Mouse (Mus musculus) heart, adult 18-20 months (tissue): Measurements from ENCODE around the gene Prkab2. TPM values are rescaled to one million over a fixed set of nuclear protein-coding genes. Genes with fewer than 3 reads are reported as not detected.

Source experiments
- DNase-seq, 2 experiments: peaks; one replicate each; pipeline ENCODE4 v3.0.0; 2021 to 2022; ENCODE audit warnings: mixed read lengths in 1 of 2
- total RNA-seq, 2 experiments: library from RNA; stranded (reverse); gene quantifications; 2 replicates each; pipeline ENCODE4 v1.2.3; 2021

The Prkab2 gene
- total RNA-seq, 2 experiments from 2014 or later: 25.5 to 33.5 TPM

- peak in 1 of 2 experiments; percentile 49 for DNase-seq
Measured at GRCm38 (mm10) chr3:97649469-97649868, 8.5 kb upstream of the Prkab2 start.

GRCm38 (mm10) chr3:97651604-97652003 is 6.4 kb upstream of the Prkab2 start:
- DNase-seq: peak; percentile 43 to 55

- no peak for DNase-seq
Measured at GRCm38 (mm10) chr3:97653781-97654180, 4.2 kb upstream of the Prkab2 start.

DNA sequence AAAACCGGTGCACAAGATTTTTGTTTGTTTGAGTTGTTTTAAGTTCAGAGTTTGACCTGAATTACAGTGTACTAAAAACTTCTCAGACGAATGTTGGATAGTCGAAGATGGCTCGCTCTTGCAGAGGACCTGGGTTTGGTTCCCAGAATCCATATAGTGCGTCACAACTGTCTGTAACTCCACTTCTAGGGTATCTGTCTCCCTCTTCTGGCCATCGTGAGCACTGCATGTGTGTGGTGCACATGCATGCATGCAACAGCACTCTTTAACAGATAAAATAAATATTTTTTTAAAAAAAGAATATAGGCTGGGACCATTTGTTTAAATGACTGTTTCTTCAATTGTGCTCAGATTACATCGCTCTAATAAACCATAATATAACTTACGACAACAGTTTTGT is 3.1 kb upstream of the Prkab2 start:
- peak in 1 of 2 experiments; percentile 45 for DNase-seq

GRCm38 (mm10) chr3:97658426-97659193 is 617 bp downstream of the Prkab2 start:
- DNase-seq: no peak

- peak; percentile 33 to 44 for DNase-seq
Measured at GRCm38 (mm10) chr3:97659746-97660145, 1.8 kb downstream of the Prkab2 start.

DNA sequence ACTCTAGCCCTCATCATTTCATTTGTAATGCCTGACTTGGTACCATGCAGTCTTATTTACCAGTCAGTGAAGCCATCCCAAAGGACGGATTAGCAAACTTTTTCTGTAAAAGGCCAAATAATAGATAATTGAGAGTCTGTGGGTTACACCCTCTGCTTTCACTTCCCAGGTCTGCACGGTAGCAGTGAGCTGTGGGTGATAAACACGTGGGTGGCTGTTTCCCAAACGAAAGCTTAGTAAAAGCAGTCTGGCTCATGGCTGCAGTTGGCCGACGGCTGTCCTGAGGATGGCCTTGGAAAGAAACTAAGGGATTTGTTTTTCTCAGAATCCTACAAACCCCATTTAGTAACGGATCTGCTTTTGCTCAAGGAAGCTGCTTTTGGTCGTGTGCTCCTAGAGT is 3.2 kb downstream of the Prkab2 start:
- DNase-seq: peak; percentile 47 to 50

- DNase-seq: no peak
Measured at GRCm38 (mm10) chr3:97665525-97665924, 7.5 kb downstream of the Prkab2 start.

DNA sequence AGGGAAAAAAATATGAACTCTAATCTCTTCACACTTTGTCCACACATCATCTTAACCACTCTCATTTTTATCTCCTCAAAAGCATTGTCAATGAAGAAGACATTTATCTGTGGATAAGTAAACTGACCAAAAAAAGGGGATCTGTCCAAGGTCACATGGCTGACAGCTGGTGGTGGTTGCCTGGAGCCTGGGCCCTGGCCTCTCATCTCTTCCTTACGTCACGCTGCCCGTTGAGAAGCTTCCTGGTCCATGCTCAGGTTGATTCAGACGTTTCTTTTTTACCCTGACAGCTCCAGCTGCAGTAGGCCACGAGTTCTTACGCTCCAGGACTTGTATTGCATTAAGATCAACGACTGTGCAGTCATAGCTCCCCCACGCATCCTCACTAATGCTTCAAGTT is 8.2 kb downstream of the Prkab2 start:
- DNase-seq: no peak

DNA sequence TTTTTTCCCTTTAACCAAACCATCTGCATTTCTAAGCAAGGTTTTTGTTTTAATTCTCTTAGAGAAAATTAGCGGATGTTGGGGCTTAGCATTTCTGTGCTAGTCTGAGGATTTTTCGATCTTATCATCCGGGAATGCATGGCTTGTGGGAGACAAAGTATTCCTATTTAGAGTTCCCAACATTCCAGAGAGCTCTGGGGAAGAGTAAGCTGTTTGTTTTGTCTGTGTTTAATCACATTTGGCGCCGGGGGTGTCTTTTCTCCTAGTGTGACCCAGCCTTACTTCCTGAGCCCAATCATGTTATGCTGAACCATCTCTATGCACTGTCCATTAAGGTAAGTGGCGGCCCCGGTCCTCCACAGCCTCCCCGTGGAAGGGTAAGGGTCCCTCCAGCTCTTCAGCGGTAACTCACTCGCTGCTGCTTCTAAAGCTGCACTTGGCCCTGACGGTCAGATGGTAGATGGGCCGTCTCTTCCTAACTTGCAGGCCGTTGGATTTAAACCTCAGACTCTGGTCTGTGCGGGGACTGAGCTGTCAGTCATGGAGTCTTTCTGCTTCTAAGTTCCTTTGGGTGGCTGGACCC is 9.2 kb downstream of the Prkab2 start:
- DNase-seq: no peak

DNA sequence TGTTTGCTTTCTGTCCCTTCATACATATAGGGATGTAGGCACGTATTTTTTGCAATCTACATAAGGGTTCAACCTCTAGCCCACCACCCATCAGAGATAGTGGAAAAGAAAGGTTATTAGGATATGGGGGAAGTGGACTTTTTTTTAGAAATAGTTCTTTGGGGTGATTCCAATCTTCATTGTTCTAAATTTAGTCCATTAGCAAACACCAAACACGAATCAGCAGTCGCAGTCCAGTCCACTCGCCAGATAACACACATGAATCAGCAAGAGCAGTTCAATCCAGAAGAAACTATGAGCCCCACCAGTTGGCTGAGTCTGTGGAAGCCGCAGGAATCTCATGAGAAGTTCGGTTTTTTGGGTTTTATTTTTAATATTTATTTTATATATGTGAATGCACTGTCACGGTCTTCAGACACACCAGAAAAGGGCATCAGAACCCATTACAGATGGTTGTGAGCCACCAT is 16.7 kb downstream of the Prkab2 start, which contains the start of gene Gm17651:
TSS of gene Gm17651 (minus strand) at position 51 of the 467 bp plus-strand sequence.
- no peak for DNase-seq

- no peak for DNase-seq
Measured at GRCm38 (mm10) chr3:97676126-97676525, 18.1 kb downstream of the Prkab2 start.

DNA sequence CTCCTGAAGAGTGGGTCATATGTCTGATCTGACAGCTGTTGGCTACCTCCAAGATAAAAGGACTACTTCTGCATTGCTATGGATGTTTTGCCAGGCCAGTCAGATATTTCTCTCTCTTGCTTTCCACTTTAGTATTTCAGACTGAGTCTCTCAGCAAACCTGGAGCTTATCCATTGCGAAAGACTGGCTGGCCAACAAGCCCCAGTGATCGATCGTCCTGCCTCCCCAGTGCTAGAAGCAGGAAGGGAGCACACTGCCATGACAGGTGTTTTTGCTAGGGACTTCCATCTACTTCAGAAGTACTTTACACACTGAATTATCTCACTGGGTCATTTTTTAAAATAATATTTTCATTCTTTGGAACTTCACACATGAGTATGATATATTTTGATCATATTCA is 20.4 kb downstream of the Prkab2 start:
- DNase-seq: no peak

DNA sequence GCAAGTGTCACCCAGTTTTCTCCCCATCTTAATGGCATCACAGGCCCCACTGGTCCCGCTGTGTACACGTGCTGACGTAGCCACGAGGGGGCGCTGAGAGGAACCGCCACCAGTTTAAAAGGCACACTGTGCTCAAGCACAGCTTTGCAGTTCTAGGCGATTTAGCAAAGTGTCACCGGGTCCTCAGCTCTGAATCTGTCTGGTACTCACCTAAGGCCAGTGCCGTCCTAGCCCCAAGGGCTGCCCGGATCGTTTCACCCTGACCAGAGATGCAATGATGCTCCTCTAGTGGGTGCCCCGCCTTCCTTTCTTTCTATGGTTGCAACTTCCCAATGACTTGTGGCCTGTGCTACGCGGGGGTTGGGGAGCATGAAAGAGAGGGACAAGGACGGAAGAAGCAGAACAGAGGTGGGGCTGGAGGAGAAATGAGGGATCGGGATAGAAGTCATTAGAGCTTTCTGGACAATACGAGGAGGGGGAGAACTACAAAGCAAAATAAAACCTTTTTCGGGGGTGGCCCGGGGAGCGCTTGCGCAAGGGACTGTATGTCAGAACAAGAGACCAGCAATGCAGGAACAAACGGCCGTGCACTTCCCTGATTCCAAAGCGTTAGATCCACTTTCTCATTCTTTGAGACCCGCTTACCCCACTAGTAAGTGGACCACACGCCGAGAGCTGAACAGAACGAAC is 22.8 kb downstream of the Prkab2 start:
- peak; percentile 83 to 91 for DNase-seq

DNA sequence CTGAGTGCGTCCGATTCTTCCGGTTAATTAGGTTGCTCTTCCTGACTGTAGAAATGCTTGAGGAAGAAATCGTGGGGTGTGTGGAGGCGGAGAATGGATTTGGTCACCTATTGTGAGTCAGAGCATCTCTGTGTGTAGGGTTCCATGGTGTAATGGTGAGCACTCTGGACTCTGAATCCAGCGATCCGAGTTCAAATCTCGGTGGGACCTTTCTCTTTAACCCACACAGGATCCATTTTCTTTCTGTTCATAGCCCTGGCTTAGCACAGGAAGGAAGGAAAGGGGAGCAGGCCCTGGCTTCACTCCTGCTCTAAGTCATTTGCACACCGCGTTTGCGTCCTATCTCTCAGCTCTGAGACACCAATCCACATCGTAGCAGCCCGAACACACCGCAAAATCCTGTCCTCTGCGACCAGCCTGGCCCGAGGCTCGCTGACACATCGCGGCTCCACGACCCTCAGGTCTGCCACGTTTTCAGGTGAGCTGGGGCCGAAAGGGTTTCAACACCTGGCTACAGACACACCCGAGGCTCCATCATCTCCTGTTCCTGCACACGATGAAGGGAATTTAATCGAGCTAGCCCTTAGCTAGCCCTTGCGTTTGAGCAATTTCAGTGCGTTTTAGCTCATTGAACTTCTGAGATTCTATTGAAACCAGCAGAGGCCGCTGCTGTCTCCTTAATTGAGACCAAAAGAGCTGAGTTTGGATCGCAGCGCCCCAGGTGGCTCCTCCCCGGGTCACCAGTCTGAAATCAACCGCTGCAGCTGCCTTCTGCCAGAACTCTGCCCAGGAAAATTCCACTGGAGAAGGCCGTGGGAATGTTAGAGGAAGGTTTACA is 23.5 kb downstream of the Prkab2 start:
- peak; percentile 78 to 82 for DNase-seq

DNA sequence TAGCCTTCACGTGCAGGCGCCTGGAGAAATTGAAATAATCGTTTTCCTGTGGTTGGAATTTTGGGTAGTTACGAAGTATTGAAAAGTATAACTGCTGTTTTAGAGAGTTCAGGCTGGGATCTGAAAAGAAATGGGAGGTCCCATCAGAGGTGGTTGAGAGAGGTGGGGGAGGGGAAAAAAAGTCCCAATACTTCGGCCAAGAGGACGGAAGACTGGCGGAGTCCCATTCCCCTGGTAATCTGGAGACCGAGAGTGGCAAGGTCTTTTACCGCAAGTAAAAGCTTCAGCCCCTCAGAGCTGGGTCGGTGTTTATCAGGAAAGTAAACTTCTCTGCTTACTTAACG is 24.1 kb downstream of the Prkab2 start:
- no peak for DNase-seq

GRCm38 (mm10) chr3:97682576-97682975 is 24.6 kb downstream of the Prkab2 start:
- DNase-seq: no peak

DNA sequence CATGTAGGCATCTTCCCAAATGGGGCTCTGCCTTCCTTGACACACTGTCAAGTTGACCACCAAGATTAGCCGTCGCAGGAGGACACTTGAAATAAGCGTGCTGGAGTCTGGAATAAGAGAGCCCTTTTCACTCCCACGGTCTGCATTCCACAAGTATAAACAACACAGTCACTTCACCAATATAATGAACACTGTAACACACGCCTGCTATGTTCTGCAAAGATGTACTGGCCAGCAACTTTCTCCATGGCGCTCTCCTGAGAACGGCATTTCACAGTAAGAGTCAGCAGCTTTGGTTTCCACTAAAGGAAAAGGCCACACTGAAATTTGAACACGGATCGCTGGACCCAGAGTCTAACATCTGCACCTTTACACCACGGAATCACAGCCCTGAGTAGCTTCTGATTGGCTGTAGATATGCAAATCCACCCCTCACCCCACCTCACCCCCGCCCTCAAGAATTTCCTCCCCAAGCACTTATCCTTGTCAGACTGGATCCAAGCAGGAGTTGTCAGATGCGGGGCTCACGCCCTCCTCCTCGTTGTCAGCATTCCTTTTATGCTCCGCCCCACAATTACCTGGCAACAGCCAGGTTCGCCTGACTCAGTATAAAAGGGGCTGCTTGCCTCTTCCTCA is 25.7 kb downstream of the Prkab2 start:
- no peak for DNase-seq

GRCm38 (mm10) chr3:97686372-97687117 is 28.6 kb downstream of the Prkab2 start:
- DNase-seq: no peak

GRCm38 (mm10) chr3:97689289-97689688 is 31.3 kb downstream of the Prkab2 start:
- DNase-seq: no peak

- DNase-seq: no peak
Measured at GRCm38 (mm10) chr3:97690590-97690989, 32.6 kb downstream of the Prkab2 start.
